Mouse (Mus musculus): ENCODE results near the gene Zfp609. TPM values are rescaled to one million over a fixed set of nuclear protein-coding genes. Genes with fewer than 3 reads are reported as not detected.
"Not testable (repeated sequence)": the region's sequence is repeated elsewhere in the genome, so short reads cannot be mapped to it uniquely, and the experiment has no call there.

Gene Zfp609
- polyA plus RNA-seq, 1 experiment: 5.0 TPM

- DNase-seq (ENCODE audit: low read depth): peak; percentile 91
These were observed 102.7 kb downstream of the Zfp609 start for GRCm38 (mm10) chr9:65724471-65725290.

GRCm38 (mm10) chr9:65721161-65721566 lies 106.2 kb downstream of the Zfp609 start:
- no peak for DNase-seq (ENCODE audit: low read depth)

GRCm38 (mm10) chr9:65718195-65718594 lies 109.2 kb downstream of the Zfp609 start:
- DNase-seq (ENCODE audit: low read depth): no peak

- DNase-seq (ENCODE audit: low read depth): no peak
These were observed 123.3 kb downstream of the Zfp609 start for GRCm38 (mm10) chr9:65703926-65704595.

GRCm38 (mm10) chr9:65703241-65703640 lies 124.1 kb downstream of the Zfp609 start:
- DNase-seq (ENCODE audit: low read depth): no peak

- no peak for DNase-seq (ENCODE audit: low read depth)
These were observed 125.1 kb downstream of the Zfp609 start for GRCm38 (mm10) chr9:65702286-65702685.

GRCm38 (mm10) chr9:65700504-65700903 lies 126.9 kb downstream of the Zfp609 start:
- DNase-seq (ENCODE audit: low read depth): no peak

- peak; percentile 65 for DNase-seq (ENCODE audit: low read depth)
These were observed 129.4 kb downstream of the Zfp609 start for GRCm38 (mm10) chr9:65697992-65698391.

- no peak for DNase-seq (ENCODE audit: low read depth)
These were observed 130.0 kb downstream of the Zfp609 start for GRCm38 (mm10) chr9:65697356-65697755.

GRCm38 (mm10) chr9:65696337-65696736 lies 131.0 kb downstream of the Zfp609 start:
- no peak for DNase-seq (ENCODE audit: low read depth)

- no peak for DNase-seq (ENCODE audit: low read depth)
These were observed 131.7 kb downstream of the Zfp609 start for GRCm38 (mm10) chr9:65695646-65696045.

GRCm38 (mm10) chr9:65692959-65693603 lies 134.3 kb downstream of the Zfp609 start:
- no peak for DNase-seq (ENCODE audit: low read depth)

- no peak for DNase-seq (ENCODE audit: low read depth)
These were observed 134.9 kb downstream of the Zfp609 start for GRCm38 (mm10) chr9:65692466-65692865.

GRCm38 (mm10) chr9:65689869-65690268 lies 137.5 kb downstream of the Zfp609 start:
- DNase-seq (ENCODE audit: low read depth): not testable (repeated sequence)

GRCm38 (mm10) chr9:65684704-65685103 lies 142.7 kb downstream of the Zfp609 start:
- DNase-seq (ENCODE audit: low read depth): no peak

GRCm38 (mm10) chr9:65682994-65683393 lies 144.4 kb downstream of the Zfp609 start:
- DNase-seq (ENCODE audit: low read depth): no peak

GRCm38 (mm10) chr9:65682183-65682582 lies 145.2 kb downstream of the Zfp609 start:
- DNase-seq (ENCODE audit: low read depth): no peak

- DNase-seq (ENCODE audit: low read depth): no peak
These were observed 145.8 kb downstream of the Zfp609 start for GRCm38 (mm10) chr9:65681634-65681940.

- DNase-seq (ENCODE audit: low read depth): no peak
These were observed 146.3 kb downstream of the Zfp609 start for GRCm38 (mm10) chr9:65680938-65681633.

- no peak for DNase-seq (ENCODE audit: low read depth)
These were observed 148.1 kb downstream of the Zfp609 start for GRCm38 (mm10) chr9:65679181-65679761.

- no peak for DNase-seq (ENCODE audit: low read depth)
These were observed 150.3 kb downstream of the Zfp609 start for GRCm38 (mm10) chr9:65677119-65677462.
